In the genomic region with DNA sequence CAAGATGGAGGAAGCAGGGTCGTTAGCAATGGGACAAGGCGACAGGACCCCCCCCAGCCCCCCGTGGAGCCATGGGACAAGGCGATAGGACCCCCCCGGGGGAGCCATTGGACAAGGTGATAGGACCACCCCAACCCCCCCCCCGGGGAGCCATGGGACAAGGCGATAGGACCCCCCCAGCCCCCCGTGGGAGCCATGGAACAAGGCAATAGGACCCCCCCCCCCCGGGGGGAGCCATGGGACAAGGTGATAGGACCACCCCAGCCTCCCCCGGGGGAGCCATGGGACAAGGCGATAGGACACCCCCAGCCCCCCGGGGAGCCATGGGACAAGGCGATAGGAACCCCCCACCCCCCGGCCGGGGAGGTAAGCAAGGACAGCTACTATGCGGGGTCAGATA, we compare ENCODE assay signal across 21 mouse cellular contexts.
"Had no signal": no experiment of that assay in that cellular context is flagged by ENCODE, and none has a peak within 500 bp of the region (broad histone marks: within the 10 kb centered on the region; RNA-seq: fewer than 3 reads in every experiment).

No protein-coding gene starts in this region.

- H3K27me3 ChIP-seq: kidney, embryonic 15.5 days; lung, embryonic 15.5 days; midbrain, embryonic 13.5 days; neural tube, embryonic 13.5 days had no signal

- H3K27ac ChIP-seq: kidney, embryonic 15.5 days; liver, embryonic 14.5 days; lung, embryonic 15.5 days; midbrain, embryonic 10.5 days; midbrain, embryonic 13.5 days; neural tube, embryonic 13.5 days; stomach, postnatal 0 days had no signal

- ATAC-seq: intestine, postnatal 0 days; midbrain, embryonic 13.5 days; midbrain, embryonic 16.5 days had no signal

- DNase-seq: kidney, adult 8-10 months; kidney, postnatal 14 days; kidney, postnatal 4 days; lung, adult 18-20 months; lung, postnatal 10 days; lung, postnatal 36 days; retina, postnatal 1 day; right cerebral cortex, postnatal 25 days; thymus, adult 18-20 months; thymus, postnatal 36 days had no signal

- H3K4me2 ChIP-seq: kidney, embryonic 15.5 days; lung, embryonic 15.5 days; midbrain, embryonic 13.5 days; neural tube, embryonic 13.5 days had no signal

- H3K4me1 ChIP-seq: midbrain, embryonic 13.5 days; neural tube, embryonic 13.5 days had no signal

- H3K9me3 ChIP-seq: kidney, embryonic 15.5 days; lung, embryonic 15.5 days; midbrain, embryonic 10.5 days; midbrain, embryonic 13.5 days; neural tube, embryonic 13.5 days had no signal

- H3K9ac ChIP-seq: kidney, embryonic 15.5 days; liver, embryonic 14.5 days; lung, embryonic 15.5 days; midbrain, embryonic 13.5 days; neural tube, embryonic 13.5 days had no signal

- H3K4me3 ChIP-seq: kidney, embryonic 15.5 days; lung, embryonic 15.5 days; megakaryocyte, embryonic 14.5 days; midbrain, embryonic 10.5 days; midbrain, embryonic 13.5 days; myocyte; neural tube, embryonic 13.5 days had no signal

- H3K36me3 ChIP-seq: kidney, embryonic 15.5 days; lung, embryonic 15.5 days; midbrain, embryonic 10.5 days; midbrain, embryonic 13.5 days; neural tube, embryonic 13.5 days had no signal
